Mouse (Mus musculus) neural tube, embryonic 15.5 days (tissue): ENCODE results near the gene E4f1. TPM values are rescaled to one million over a fixed set of nuclear protein-coding genes. Genes with fewer than 3 reads are reported as not detected.
"Not testable (repeated sequence)": the region's sequence is repeated elsewhere in the genome, so short reads cannot be mapped to it uniquely, and the experiment has no call there.

Experiments used
- ATAC-seq: fragments of 200-750 bp; cut with Nextera tagmentation; 2 replicates; pipeline ENCODE4 v1.8.0; 2017; ENCODE audit warnings: mild to moderate bottlenecking, moderate TSS enrichment, moderate library complexity; ENCODE audit not compliant: low FRiP score
- H3K27ac ChIP-seq: fragments of 300-500 bp; sonication (generic); replicated peaks from 2 replicates; pipeline ENCODE4 v1.5.1; 2015; ENCODE audit warnings: mild to moderate bottlenecking, inconsistent platforms
- H3K27me3 ChIP-seq: fragments of 300-500 bp; sonication (generic); replicated peaks from 2 replicates; pipeline ENCODE4 v1.6.1; 2015; ENCODE audit warnings: inconsistent platforms
- H3K36me3 ChIP-seq: fragments of 300-500 bp; sonication (generic); 2 replicates; pipeline ENCODE4 v1.6.1; 2015; ENCODE audit warnings: inconsistent platforms
- H3K4me1 ChIP-seq: fragments of 300-500 bp; sonication (generic); 2 replicates; pipeline ENCODE4 v1.6.1; 2015; ENCODE audit warnings: inconsistent platforms
- H3K4me2 ChIP-seq: fragments of 300-500 bp; sonication (generic); 2 replicates; pipeline ENCODE4 v1.6.1; 2015; ENCODE audit warnings: inconsistent platforms, mild to moderate bottlenecking, moderate library complexity
- H3K4me3 ChIP-seq: fragments of 300-500 bp; sonication (generic); replicated peaks from 2 replicates; pipeline ENCODE4 v1.5.1; 2015; ENCODE audit warnings: mild to moderate bottlenecking, inconsistent platforms
- H3K9ac ChIP-seq: fragments of 300-500 bp; sonication (generic); replicated peaks from 2 replicates; pipeline ENCODE4 v1.6.1; 2015; ENCODE audit warnings: mild to moderate bottlenecking, inconsistent platforms
- H3K9me3 ChIP-seq: fragments of 300-500 bp; sonication (generic); replicated peaks from 2 replicates; pipeline ENCODE4 v1.6.1; 2016; ENCODE audit warnings: inconsistent platforms
- WGBS: fragments of 180-500 bp; shearing (Covaris S2); methylation state at CpG from one replicate; pipeline ENCODE4 v1.1.7; 2015; ENCODE audit warnings: mixed read lengths; 5-methylcytosine and 5-hydroxymethylcytosine counted together
- polyA plus RNA-seq: library from polyadenylated mRNA; unstranded; fragments of >200 nt; fragmentation: Nextera tagmentation; extraction: Ambion mirVana; gene quantifications from 2 replicates; pipeline ENCODE4 v1.2.1, GENCODE M21; 2015

The E4f1 gene
- polyA plus RNA-seq, 1 experiment from 2014 or later, result 46.3 TPM

GRCm38 (mm10) chr17:24425326-24425725, 44.8 kb downstream of the E4f1 start:
- WGBS, result 95% methylated on average over 6 of the region's 8 CpGs
- H3K4me2 ChIP-seq, H3K27ac ChIP-seq, H3K9ac ChIP-seq, H3K27me3 ChIP-seq, ATAC-seq, H3K9me3 ChIP-seq, H3K4me3 ChIP-seq: not testable (repeated sequence)
- peaks cover 47% of the 10 kb centered on the region for H3K36me3 ChIP-seq
- peaks cover 28% of the 10 kb centered on the region for H3K4me1 ChIP-seq

GRCm38 (mm10) chr17:24424489-24424888, 45.6 kb downstream of the E4f1 start:
- H3K9me3 ChIP-seq, result no peaks in the 10 kb centered on the region
- H3K36me3 ChIP-seq, result peaks cover 56% of the 10 kb centered on the region
- H3K27me3 ChIP-seq, result no peaks in the 10 kb centered on the region
- no peak overlapping the region for H3K4me3 ChIP-seq
- H3K9ac ChIP-seq, result no peak overlapping the region
- H3K4me1 ChIP-seq, result peaks cover 23% of the 10 kb centered on the region
- no peak overlapping the region for H3K4me2 ChIP-seq
- H3K27ac ChIP-seq, result no peak overlapping the region
- 97% methylated on average over 5 of the region's 5 CpGs for WGBS
- ATAC-seq, result no peak

GRCm38 (mm10) chr17:24423114-24423513, 47.0 kb downstream of the E4f1 start:
- Histone ChIP-seq H3K4me1 (peaks cover 16% of the 10 kb centered on the region), H3K4me3 (no peak overlapping the region), H3K36me3 (peaks cover 69% of the 10 kb centered on the region), H3K9ac (no peak overlapping the region), H3K4me2 (no peak overlapping the region), H3K27me3 (no peaks in the 10 kb centered on the region), H3K27ac (no peak overlapping the region), H3K9me3 (no peaks in the 10 kb centered on the region)
- no peak for ATAC-seq
- 95% methylated on average over 4 of the region's 4 CpGs for WGBS

GRCm38 (mm10) chr17:24416051-24416652, 54.0 kb downstream of the E4f1 start:
- Histone ChIP-seq H3K4me2 (peak overlapping the region; percentile 94), H3K27me3 (no peaks in the 10 kb centered on the region), H3K36me3 (peaks cover 47% of the 10 kb centered on the region), H3K27ac (no peak overlapping the region), H3K9me3 (no peaks in the 10 kb centered on the region), H3K4me1 (peaks cover 42% of the 10 kb centered on the region), H3K4me3 (peak overlapping the region; percentile 71), H3K9ac (peak overlapping the region; percentile 74; the same call in 1 of the 2 replicates)
- 92% methylated on average over 3 of the region's 3 CpGs for WGBS
- no peak for ATAC-seq

DNA sequence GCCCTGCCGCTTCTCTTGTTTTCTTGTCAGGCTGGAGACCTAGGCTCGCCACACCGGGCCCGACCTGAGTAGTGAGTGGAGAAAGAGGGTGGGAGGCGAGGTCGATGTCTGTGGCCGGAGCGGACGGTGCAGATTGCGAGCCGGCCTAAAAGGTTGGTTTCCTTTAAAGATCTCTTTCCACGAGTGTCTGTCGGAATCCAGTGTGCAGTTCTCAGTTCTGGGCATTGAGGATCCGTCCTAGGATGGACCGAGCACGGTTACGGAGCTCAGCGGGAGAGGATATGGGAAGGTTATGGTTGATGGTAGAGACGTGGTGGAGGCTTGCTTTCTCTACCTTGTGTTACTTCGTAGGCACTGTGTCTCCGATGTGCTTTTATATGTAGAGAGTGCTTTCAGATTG, 55.1 kb downstream of the E4f1 start:
- H3K27ac ChIP-seq, result peak overlapping the region; percentile 89
- H3K4me1 ChIP-seq, result peaks cover 42% of the 10 kb centered on the region
- H3K4me3 ChIP-seq, result peak overlapping the region; percentile 71
- H3K4me2 ChIP-seq, result peak overlapping the region; percentile 94
- H3K36me3 ChIP-seq, result peaks cover 46% of the 10 kb centered on the region
- under 1% methylated on average over 21 of the region's 21 CpGs for WGBS
- ATAC-seq, result 0 out of 2 replicates have a peak, but pooled peaks have one; percentile 9
- no peaks in the 10 kb centered on the region for H3K27me3 ChIP-seq
- H3K9me3 ChIP-seq, result no peaks in the 10 kb centered on the region
- H3K9ac ChIP-seq, result peak overlapping the region; percentile 74

DNA sequence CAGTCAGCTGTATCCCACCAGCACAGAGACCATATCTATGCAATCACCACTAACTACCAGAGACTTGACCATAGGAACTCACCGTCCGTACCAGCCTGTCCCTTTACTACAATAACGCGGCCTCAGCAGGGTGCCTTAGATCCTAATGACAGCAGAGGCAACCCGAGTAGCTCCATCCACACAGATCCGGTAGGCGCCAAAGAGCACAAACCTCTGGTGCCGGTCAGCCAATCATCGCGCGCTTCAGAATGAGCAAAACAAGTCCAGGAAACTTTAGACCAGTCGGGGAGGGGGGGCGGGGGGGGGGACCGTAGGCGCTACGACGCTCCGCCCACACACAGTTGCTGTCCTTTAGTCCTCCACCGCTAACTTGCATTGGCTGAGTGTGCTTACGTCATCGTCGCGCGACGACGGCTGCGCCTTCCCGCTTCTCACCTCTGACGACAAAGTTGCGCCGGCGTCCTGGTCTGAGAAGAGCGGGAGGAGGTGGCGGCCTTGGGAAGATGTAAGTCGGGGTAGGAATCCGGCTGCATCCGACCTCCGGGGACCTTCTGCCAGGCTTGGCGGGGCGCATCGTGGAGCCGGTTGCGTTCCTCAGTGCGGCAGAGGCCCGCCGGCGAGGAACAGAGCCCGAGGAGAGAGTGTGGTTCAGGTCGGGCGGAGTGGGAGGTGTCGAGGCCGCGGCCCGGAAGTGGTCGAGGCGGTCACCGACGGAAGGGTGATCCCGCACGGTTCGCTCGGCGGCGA, 55.7 kb downstream of the E4f1 start, which contains the start of gene Rnps1:
TSS of gene Rnps1 (plus strand) at position 336 of the 747 bp plus-strand sequence.
- Histone ChIP-seq H3K4me2 (peak within 1 kb of the TSS; percentile 94), H3K9ac (peak within 1 kb of the TSS; percentile 74), H3K9me3 (no peaks in the 10 kb centered on the region), H3K4me3 (peak within 1 kb of the TSS; percentile 71), H3K4me1 (peaks cover 42% of the 10 kb centered on the region), H3K36me3 (peaks cover 46% of the 10 kb centered on the region), H3K27ac (peak within 1 kb of the TSS; percentile 89), H3K27me3 (no peaks in the 10 kb centered on the region)
- ATAC-seq, result peak; percentile 95
- under 1% methylated on average over 64 of the region's 64 CpGs for WGBS

DNA sequence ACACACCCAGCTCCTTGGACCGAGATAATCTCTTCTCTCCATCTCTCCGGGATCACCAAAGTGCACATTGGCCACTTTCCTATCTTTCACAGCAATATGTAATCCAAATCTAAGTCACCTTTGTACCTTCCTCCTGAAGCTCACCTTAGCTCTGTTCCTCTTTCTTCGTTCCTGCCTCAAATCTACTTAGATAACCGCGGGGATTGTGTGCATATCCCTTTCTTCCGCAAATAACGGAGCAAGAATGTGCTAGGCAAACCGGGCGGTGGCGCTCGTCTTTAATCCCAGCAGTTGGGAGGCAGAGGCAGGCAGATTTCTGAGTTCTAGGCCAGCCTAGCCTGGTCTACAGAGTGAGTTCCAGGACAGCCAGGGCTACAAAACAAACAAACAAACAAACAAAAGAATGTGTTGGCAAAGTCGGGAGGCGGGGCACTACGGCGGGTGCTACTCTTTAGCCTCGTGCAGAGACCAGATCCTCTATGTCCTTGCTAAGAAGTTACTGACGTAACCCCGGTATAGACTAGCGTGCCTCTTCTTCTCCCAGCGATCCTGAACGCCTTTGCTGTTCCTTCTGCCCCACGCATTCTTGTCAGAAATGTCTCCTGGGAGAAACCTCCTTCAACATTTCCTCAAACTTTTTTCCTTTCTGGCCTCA, 56.4 kb downstream of the E4f1 start:
- ATAC-seq, result peak; percentile 29

GRCm38 (mm10) chr17:24407116-24407803, 62.9 kb downstream of the E4f1 start:
- no peak overlapping the region for H3K4me2 ChIP-seq
- no peak overlapping the region for H3K4me3 ChIP-seq
- H3K9me3 ChIP-seq, result no peaks in the 10 kb centered on the region
- H3K27ac ChIP-seq, result no peak overlapping the region
- H3K4me1 ChIP-seq, result no peaks in the 10 kb centered on the region
- no peaks in the 10 kb centered on the region for H3K27me3 ChIP-seq
- 90% methylated on average over 12 of the region's 12 CpGs for WGBS
- no peak for ATAC-seq
- H3K9ac ChIP-seq, result 0 out of 2 replicates have a peak overlapping the region, but pooled peaks have one; percentile 10
- peaks cover 91% of the 10 kb centered on the region for H3K36me3 ChIP-seq

More for the DNA sequence above, 56.4 kb downstream of the E4f1 start:
- H3K4me2 ChIP-seq, result peak overlapping the region; percentile 94
- no peaks in the 10 kb centered on the region for H3K9me3 ChIP-seq
- peaks cover 46% of the 10 kb centered on the region for H3K36me3 ChIP-seq
- H3K27me3 ChIP-seq, result no peaks in the 10 kb centered on the region
- peak overlapping the region; percentile 71 for H3K4me3 ChIP-seq
- 32% methylated on average over 22 of the region's 22 CpGs for WGBS
- H3K4me1 ChIP-seq, result peaks cover 42% of the 10 kb centered on the region
- H3K9ac ChIP-seq, result peak overlapping the region; percentile 52
- H3K27ac ChIP-seq, result peak overlapping the region; percentile 89

DNA sequence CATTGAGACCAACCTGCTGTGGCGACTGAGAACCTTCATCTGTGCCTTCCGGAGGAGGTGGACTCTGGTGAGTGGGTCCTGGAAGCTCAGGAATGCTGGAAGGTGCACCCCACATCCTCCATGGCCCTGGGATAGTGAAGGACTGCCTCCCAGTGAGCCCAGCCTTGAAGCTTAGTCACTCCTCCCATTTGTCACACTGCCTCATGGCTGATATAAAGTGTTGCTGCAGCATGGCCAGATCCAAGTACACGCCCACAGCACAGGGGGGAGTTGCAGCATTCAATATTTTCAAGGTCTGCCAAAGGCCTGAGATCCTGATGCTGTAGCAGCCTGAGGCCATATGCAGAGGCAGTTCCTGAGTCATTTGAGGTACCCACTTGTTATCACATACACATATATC, 67.7 kb downstream of the E4f1 start:
- no peaks in the 10 kb centered on the region for H3K4me1 ChIP-seq
- ATAC-seq, result no peak
- H3K27me3 ChIP-seq, result no peaks in the 10 kb centered on the region
- peaks cover 92% of the 10 kb centered on the region for H3K36me3 ChIP-seq
- H3K4me2 ChIP-seq, result no peak overlapping the region
- no peaks in the 10 kb centered on the region for H3K9me3 ChIP-seq
- H3K9ac ChIP-seq, result no peak overlapping the region
- 87% methylated on average over 3 of the region's 3 CpGs for WGBS
- no peak overlapping the region for H3K27ac ChIP-seq
- no peak overlapping the region for H3K4me3 ChIP-seq

- Histone ChIP-seq H3K27ac (no peak overlapping the region), H3K4me3 (no peak overlapping the region), H3K4me2 (no peak overlapping the region), H3K4me1 (no peaks in the 10 kb centered on the region), H3K9me3 (no peaks in the 10 kb centered on the region), H3K9ac (no peak overlapping the region), H3K27me3 (no peaks in the 10 kb centered on the region), H3K36me3 (peaks cover 78% of the 10 kb centered on the region)
- 86% methylated on average over 7 of the region's 7 CpGs for WGBS
- no peak for ATAC-seq
Measured at GRCm38 (mm10) chr17:24394456-24394855, 75.7 kb downstream of the E4f1 start.
